Comparison of ENCODE assay signal across 23 mouse cellular contexts in genomic region chr13:113170256-113170655, GRCm38 (mm10). TPM values are rescaled to one million over a fixed set of nuclear protein-coding genes. Genes with fewer than 3 reads are reported as not detected.
DNase-seq lines count a peak whose midpoint lies in the region; ATAC-seq and TF ChIP-seq lines count a peak whose summit lies in the region.
"Had no signal": no experiment of that assay in that cellular context is flagged by ENCODE, and none has a peak within 500 bp of the region (broad histone marks: within the 10 kb centered on the region; RNA-seq: fewer than 3 reads in every experiment).

No protein-coding gene starts in this region.

- peak; percentile 77 for DNase-seq in thymus, postnatal 0 days (ENCODE audit: low spot score)
- DNase-seq in thymus, postnatal 25 days = no peak
- DNase-seq in adipocyte (ENCODE audit: low spot score) = peak; percentile 40
- no peak for DNase-seq in layer of hippocampus, postnatal 14 days (ENCODE audit: low spot score in 2 of 2)
- DNase-seq: adrenal gland, postnatal 14 days; cerebellum, adult 8-10 months; heart, adult 18-20 months; kidney, postnatal 14 days; layer of hippocampus, postnatal 36 days had no signal

- TF ChIP-seq POLR2A in myocyte (IDR thresholded peaks at IDR 0.05; ENCODE audit: insufficient read length, low read depth) = no peak

- H3K4me3 ChIP-seq in myocyte = no peak overlapping the region
- H3K4me3 ChIP-seq: embryonic facial prominence, embryonic 13.5 days; forebrain, embryonic 10.5 days; hindbrain, embryonic 10.5 days; liver, embryonic 12.5 days had no signal

- peak; percentile 80 for ATAC-seq in CD4-positive, CD25-positive, alpha-beta regulatory T cell, adult 4 months
- no peak for ATAC-seq in erythroblast, adult 5-6 weeks (replicated peaks; ENCODE audit: low FRiP score, poor library complexity, severe bottlenecking)
- ATAC-seq: intestine, embryonic 16.5 days; liver, embryonic 12.5 days; midbrain, embryonic 16.5 days had no signal

- no peaks in the 10 kb centered on the region for H3K36me3 ChIP-seq in myocyte (ENCODE audit: control insufficient read depth, insufficient read depth)
- H3K36me3 ChIP-seq: embryonic facial prominence, embryonic 13.5 days; forebrain, embryonic 10.5 days; hindbrain, embryonic 10.5 days; liver, embryonic 12.5 days had no signal

- peak overlapping the region; percentile 4 for H3K4me2 ChIP-seq in myocyte (ENCODE audit: low read depth)
- H3K4me2 ChIP-seq: embryonic facial prominence, embryonic 13.5 days; liver, embryonic 12.5 days had no signal

- H3ac ChIP-seq in myocyte (ENCODE audit: control insufficient read depth, insufficient read length) = no peak overlapping the region

- H3K27me3 ChIP-seq in myocyte (ENCODE audit: control insufficient read depth, insufficient read depth, insufficient read length) = no peaks in the 10 kb centered on the region
- H3K27me3 ChIP-seq: embryonic facial prominence, embryonic 13.5 days; liver, embryonic 12.5 days had no signal

- H3K79me2 ChIP-seq in myocyte (ENCODE audit: control insufficient read depth, insufficient read depth) = no peaks in the 10 kb centered on the region

TF ChIP-seq in myocyte, 11 proteins besides CTCF, POLR2A, EP300 and RAD21:
- TF ChIP-seq SRF (IDR thresholded peaks at IDR 0.05; ENCODE audit: control insufficient read depth, insufficient read length, low read depth) = no peak
- TF ChIP-seq E2F4 (IDR thresholded peaks at IDR 0.05; ENCODE audit: insufficient read depth) = no peak
- no peak for TF ChIP-seq REST (IDR thresholded peaks at IDR 0.05; ENCODE audit: insufficient read depth, insufficient read length)
- no peak for TF ChIP-seq USF1 (IDR thresholded peaks at IDR 0.05; ENCODE audit: low read depth)
- no peak for TF ChIP-seq MYOD1 (IDR thresholded peaks at IDR 0.05; ENCODE audit: control insufficient read depth in 1 of 3, insufficient read length in 2 of 3, low read depth in 2 of 3)
- TF ChIP-seq MAX (IDR thresholded peaks at IDR 0.05; ENCODE audit: low read depth) = no peak
- TF ChIP-seq POLR2AphosphoS2 (IDR thresholded peaks at IDR 0.05; ENCODE audit: insufficient read length, low read depth) = no peak
- no peak for TF ChIP-seq TCF12 (IDR thresholded peaks at IDR 0.05; ENCODE audit: insufficient read depth, poor library complexity, severe bottlenecking)
- no peak for TF ChIP-seq CEBPB (IDR thresholded peaks at IDR 0.05; ENCODE audit: insufficient read depth, poor library complexity, severe bottlenecking)
- TF ChIP-seq TCF3 (IDR thresholded peaks at IDR 0.05; ENCODE audit: insufficient read length, low read depth) = no peak
- TF ChIP-seq MYOG (IDR thresholded peaks at IDR 0.05; ENCODE audit: control insufficient read depth in 1 of 3, insufficient read depth in 1 of 3, insufficient read length in 2 of 3, low read depth in 2 of 3) = no peak

RNA-seq across cellular contexts. Expression of gene Esm1, which starts 39.2 kb away (rescaled TPM):
- 3.6 and 4.5 TPM in 2 replicates for polyA plus RNA-seq in thymus, postnatal 0 days (2015; fragmentation: Nextera tagmentation; extraction: Ambion mirVana)
- polyA plus RNA-seq in CD4-positive, CD25-positive, alpha-beta regulatory T cell, adult 4 months (2017; shearing (Covaris generic)) = not detected
- polyA plus RNA-seq in myocyte (2012; fragmentation: generic; extraction: Trizol) = not detected
- total RNA-seq in layer of hippocampus, postnatal 14 days (2021) = under 1 TPM; 0.24 to 0.46 TPM
- 1.0 TPM in 1 of 2 replicates, not detected in the other for total RNA-seq in erythroblast, adult 5-6 weeks (2015; ENCODE audit: low replicate concordance)
- 0.60 TPM in 1 of 2 replicates, not detected in the other for total RNA-seq in erythroblast, adult 5-6 weeks (2017; ENCODE audit: low replicate concordance)
- total RNA-seq: layer of hippocampus, postnatal 36 days; megakaryocyte-erythroid progenitor cell, adult 5-6 weeks had no signal

RNA-seq across cellular contexts. Expression of gene Gzmk, which starts 55.5 kb away (rescaled TPM):
- polyA plus RNA-seq in thymus, postnatal 0 days (2015; fragmentation: Nextera tagmentation; extraction: Ambion mirVana) = not detected in 2 replicates
- polyA plus RNA-seq in CD4-positive, CD25-positive, alpha-beta regulatory T cell, adult 4 months (2017; shearing (Covaris generic)) = under 1 TPM in 1 of 2 experiments, not detected in 1; 0.77 TPM
- polyA plus RNA-seq in myocyte (2012; fragmentation: generic; extraction: Trizol) = not detected
- total RNA-seq in layer of hippocampus, postnatal 14 days (2021) = not detected
- total RNA-seq in erythroblast, adult 5-6 weeks (2015; ENCODE audit: low replicate concordance) = not detected in 2 replicates
- not detected in 2 replicates for total RNA-seq in erythroblast, adult 5-6 weeks (2017; ENCODE audit: low replicate concordance)
- total RNA-seq: adrenal gland, postnatal 14 days; gastrocnemius, adult 8-10 months; heart, adult 18-20 months; megakaryocyte-erythroid progenitor cell, adult 5-6 weeks had no signal
- polyA plus RNA-seq: embryonic facial prominence, embryonic 13.5 days; forebrain, embryonic 10.5 days; heart, embryonic 14.5 days; hindbrain, embryonic 10.5 days; intestine, embryonic 16.5 days; liver, embryonic 12.5 days; lung, embryonic 16.5 days; neural tube, embryonic 11.5 days had no signal

Comparison
In these comparisons a context has a peak if more than half of its experiments do, and no peak if none do; other contexts are left out.
1. DNase-seq: peak in thymus, postnatal 0 days (single experiment) and adipocyte (single experiment); none in thymus, postnatal 25 days (single experiment) and layer of hippocampus, postnatal 14 days (0 of 2).